Mouse (Mus musculus): Measurements from ENCODE around the gene Ube2i. TPM values are rescaled to one million over a fixed set of nuclear protein-coding genes. Genes with fewer than 3 reads are reported as not detected.

Ube2i gene
- 234 and 263 TPM in 2 replicates for total RNA-seq (2021)
- long read RNA-seq, transcript Ube2i-211 (7 exons, 890 nt), result minor isoform, 22 of 259 reads
- long read RNA-seq, transcript Ube2i-213 (7 exons, 824 nt), result major isoform, 164 of 259 reads
- long read RNA-seq, transcript Ube2i-214 (3 exons, 1,144 nt), result minor isoform, 7 of 259 reads
- long read RNA-seq, partial matches to known transcripts, result 22 of 259 reads
- long read RNA-seq, other reads (novel, unspliced or antisense), result 36 of 259 reads

DNA sequence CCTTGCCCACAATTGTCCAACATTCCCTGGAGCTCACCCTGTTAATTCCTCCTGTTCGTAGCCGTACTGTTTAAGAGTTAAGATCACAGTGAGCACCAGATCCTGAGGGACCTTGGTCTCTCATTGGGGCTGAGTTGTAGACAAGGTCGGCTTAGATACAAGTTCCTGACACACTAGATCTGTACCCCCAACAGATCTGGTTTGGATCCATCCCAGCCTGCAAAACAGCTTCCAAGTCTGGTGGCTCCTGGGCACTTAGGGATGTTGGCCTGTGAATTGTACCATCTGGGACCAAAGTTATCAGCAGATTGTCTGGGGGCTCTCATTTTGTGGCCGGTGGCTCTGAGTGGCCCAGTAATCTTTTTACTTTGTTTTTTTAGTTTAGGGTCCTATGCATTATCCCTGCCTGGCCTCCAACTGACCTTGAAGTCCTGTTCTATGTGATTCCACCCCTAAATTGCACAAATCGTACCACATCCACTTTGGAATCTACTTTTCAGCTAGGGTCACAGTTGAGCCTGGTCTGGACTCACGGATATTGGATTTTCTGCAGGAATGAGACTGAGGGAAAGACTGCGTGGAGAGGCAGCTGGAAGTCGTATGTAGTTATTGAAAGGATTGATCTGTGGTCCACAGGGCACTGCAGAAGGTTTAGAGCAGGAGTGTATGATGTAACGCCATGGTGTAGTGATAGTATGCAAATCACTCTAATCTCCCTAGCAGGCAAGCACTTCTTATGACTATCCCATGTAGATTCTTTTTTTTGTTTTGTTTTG lies at the start of gene Ube2i:
TSS of gene Ube2i (minus strand) at position 52 of the 776 bp plus-strand sequence.
- DNase-seq, result no peak

DNA sequence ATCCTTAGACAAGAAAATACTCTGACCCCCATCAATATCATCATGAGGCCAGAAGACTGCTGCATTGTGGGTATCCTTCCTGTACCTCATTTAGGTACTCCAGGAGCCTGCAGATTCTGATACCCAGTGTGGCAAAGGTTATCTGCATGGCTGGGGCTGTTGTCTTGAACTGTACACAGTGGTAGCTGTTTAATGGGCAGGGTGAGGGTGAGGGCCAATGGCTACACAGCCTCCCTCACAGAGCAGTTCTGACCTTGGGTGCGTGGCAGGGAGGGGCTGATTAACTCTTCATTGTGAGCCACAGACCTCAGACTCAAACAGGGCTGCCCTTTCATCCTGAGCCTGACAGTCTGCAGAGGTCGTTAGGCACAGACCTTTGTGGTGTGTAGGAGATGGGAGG lies 48.5 kb upstream of the Ube2i start:
- no peak for DNase-seq

DNA sequence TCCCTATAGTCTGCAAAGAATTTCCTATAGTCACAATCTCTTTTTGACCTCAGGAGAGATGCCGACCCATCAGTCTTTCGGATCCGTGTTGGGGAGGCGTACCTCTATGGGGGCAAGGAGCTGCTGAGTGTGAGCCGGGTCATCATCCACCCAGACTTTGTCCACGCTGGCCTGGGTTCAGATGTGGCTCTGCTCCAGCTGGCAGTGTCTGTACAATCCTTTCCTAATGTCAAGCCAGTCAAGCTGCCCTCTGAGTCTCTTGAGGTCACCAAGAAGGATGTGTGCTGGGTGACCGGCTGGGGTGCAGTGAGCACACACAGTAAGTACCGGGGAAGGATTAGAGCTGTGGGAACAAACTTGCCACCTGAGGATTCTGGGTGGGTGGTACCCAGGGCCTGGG lies 46.4 kb upstream of the Ube2i start:
- no peak for DNase-seq

DNA sequence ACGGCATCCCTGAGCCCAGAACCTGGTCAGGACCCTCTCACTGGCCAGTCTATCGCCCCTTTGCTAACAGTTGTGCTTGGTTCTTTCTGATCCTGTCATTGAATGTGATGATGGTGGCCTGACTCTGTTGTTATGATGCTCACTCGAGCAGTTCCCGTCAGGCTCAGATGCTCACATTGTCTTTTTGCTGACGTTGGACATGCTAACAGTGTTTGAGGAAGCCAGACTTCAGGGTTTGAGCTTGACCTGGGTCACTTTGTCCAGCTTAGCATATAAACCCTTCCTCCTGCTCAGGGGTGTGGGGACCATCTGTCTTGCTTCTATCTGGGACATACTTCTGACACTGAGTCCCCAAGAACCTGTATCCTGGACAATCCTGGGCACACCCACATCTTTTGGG lies 43.9 kb upstream of the Ube2i start, which contains the start of gene Prss29:
TSS of gene Prss29 (plus strand) at position 301 of the 400 bp plus-strand sequence.
- DNase-seq, result no peak

DNA sequence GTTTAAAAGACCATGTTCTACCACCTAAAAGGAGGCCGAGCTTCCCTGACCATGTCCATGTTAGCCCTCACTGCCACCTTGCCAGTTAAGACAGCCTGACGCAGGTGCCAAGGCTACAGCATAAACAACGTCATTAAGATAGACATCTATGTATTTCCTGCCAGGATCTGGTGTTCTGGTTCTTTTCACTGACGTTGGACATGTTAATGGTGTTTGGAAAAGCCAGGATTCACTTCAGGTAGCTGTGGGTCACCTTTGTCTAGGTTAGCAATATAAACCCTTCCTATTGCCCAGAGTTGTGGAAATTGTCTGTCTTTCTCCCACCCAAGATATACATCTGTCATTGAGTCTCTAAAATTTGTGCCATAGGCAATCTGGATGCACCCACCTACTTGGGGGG lies 33.9 kb upstream of the Ube2i start, which contains the start of gene Prss28:
TSS of gene Prss28 (plus strand) at position 301 of the 400 bp plus-strand sequence.
- no peak for DNase-seq

DNA sequence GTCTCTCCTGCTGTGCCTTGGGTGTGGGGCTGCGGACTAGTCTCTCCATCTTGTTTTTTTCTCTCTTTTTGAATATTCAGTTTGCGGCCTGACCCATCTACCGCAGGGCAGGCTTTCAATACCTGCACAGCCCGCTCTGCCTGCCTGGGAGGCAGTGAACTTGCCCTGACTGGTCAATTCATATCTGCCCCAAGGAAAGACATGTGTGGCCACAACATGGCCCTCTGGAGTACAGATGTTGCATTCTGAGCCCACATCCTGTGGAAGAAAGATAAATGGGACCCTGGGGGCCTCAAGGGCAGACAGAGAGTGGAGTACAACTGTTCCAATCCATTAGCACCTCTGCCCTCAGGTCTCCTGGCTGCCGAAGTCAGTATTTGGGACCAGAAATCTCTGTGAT lies 23.7 kb upstream of the Ube2i start, which contains the start of gene Prss34:
TSS of gene Prss34 (plus strand) at position 301 of the 400 bp plus-strand sequence.
- no peak for DNase-seq

DNA sequence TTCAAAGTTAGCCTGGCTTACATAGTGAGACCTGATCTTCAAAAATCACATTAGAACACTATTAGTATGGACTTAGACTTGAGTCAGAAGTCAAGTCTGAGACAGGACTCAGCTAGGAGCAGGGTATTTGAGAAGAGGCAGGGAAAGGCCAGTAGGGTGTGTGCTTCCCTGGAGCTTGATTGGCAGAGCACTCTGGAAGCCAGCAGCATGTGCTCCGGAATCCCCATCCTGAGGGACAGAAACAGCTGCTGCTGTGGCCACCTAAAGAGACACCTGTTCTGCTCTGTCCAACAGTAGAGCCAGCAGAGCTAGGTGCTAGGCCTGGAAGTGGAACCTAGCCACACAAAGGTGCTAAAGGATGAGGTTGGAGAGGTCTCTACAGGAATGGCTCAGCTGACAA lies 19.7 kb upstream of the Ube2i start:
- DNase-seq, result no peak

DNA sequence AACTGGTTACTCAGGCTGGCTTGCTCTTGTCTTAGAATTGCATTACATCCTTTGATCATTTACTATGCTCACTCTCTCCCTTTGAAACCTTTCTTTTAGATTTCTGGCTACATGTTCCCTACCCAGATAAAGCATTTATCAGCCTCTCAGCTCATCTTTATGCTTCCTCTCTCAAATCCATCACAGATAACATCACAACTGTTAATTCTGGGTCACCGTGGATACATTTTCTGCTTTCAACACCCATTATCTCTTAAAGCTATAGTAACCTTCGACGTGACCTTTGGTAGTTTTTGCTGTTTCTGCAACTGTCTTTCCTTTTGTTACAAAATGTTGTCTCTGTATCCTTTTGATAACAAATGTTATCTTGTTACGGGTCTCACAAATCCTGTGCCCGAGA lies 19.1 kb upstream of the Ube2i start:
- no peak for DNase-seq

DNA sequence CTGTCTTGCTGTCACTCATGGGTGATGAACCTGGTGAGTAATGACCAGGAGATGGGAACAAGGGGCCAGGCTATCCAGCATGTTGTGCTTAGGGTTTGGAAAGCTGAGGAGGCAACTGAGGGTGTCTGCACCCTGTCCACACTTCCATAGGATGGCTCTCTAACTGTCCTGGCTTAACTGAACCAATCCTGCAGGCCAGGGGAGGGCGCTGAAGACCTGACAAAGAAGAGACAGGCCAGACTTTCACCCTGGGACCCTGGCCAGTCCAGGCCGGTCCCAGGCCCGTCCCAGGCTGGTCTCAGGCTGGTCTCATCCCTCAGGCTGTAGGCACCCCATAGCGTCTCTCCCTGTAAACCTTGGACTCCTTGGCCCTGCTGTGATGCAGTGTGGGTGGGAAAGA lies 16.0 kb upstream of the Ube2i start:
- no peak for DNase-seq

DNA sequence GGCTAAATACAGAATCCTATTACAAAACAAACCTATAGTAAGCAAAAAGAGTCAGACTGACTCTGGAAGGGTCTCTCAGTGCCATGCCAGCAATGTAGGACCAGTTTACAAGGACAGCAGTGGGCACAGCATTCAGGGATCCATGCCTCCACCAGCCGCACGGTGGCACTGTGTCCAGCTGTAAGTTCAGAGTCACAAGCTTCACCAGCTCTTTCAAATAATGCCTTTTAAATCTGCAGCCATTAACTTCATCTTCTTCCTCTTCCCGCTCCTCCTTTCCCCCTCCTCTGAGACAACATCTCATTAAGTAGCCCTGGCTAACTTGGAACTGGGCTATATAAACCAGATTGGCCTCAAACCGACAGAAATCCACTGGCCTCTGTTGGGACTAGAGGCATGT lies 14.4 kb upstream of the Ube2i start:
- DNase-seq, result peak; percentile 64

DNA sequence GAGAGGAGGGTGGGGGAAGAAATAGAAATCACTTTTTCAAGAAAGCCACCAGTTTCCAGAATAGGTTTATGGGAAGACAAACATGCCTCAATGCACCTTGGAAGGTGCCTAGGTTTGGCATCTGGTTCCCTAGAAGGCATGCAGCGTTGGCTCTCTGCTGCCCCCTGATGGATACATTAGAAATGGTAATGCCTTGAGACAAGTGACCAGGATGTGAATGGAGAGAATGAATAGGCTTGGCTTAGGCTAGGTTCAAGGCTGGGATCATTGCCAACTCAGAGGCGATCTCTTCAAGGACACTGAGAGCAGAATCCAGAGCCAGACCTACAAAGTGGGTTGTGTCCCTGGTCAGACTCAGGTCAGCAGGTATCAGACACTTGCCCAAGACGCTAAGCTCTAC lies 10.6 kb upstream of the Ube2i start:
- DNase-seq, result peak; percentile 67

DNA sequence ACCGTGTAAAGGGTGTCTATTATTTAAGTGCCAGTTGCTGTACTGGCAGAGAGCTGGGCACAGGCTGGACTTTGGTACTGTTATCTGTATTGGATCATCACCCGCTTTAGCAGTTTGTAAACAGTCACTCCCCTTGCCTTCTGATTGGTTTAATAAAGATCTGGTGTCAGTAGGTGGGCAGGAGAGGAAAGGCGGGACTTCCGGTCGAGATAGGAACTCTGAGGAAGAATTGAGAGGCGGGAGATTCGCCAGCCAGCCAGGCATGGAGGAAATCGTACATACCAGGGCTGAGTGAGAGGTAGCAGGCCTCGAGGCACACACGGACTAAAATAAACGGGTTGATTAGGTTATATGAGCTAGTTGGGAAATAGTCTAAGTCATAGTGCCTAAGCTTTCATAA lies 7.7 kb upstream of the Ube2i start:
- DNase-seq, result peak; percentile 50

DNA sequence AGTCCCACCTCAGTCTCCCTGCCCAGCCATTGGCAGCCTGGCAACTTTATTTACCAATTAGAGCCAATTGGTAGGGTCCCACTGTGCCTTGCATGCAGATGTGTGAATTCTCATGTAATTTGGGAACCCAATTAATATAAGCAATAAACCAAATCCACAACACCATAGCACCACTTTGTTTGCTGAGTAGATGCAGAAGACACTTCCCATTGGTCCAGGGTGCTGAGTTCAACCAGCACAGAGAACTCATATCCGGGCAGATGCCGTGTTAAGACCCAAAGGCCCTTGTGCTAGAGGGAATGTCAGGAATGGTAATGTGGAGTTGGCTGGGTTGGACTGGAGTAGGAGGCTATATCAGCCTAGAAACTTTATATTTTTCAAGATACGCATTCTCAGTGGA lies 1.4 kb upstream of the Ube2i start:
- no peak for DNase-seq

DNA sequence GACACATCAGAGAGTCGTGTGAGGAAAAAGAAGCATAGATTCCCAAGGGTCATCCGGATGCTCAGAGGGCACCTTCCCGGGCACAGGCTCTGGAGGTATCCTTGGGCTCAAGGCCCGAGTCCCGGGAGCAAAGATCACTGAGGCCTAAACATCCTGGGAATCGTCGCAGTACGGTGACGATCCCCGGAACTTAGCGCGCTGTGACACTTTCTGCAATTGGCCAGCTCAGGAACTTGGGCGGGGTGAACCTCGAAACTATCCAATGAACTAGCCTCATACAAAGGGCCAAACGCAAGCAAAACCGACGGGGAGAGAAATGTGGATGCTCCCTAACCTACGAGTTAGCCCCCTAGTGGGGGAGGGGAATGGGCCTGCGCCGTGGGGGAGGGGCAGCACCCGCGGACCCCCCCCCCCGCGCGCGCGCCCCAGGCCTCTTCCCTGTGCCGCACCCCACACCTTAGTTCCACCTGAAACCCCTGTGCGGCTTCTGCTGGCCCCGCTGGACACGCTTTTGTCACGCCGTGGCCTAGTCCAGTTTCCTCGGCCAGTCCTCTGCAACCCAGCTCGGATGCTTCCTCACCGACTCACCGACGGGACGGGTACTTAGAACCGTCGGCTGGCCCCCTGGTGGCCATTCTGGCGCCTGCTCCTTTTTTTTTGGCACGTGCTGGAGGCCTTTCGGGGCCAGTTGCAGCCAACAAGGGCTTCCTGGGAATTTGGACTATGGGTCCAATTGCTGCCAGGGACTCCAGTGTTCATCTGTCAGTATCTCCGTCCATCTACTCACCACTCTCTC lies 518 bp downstream of the Ube2i start:
- peak; percentile 87 for DNase-seq

DNA sequence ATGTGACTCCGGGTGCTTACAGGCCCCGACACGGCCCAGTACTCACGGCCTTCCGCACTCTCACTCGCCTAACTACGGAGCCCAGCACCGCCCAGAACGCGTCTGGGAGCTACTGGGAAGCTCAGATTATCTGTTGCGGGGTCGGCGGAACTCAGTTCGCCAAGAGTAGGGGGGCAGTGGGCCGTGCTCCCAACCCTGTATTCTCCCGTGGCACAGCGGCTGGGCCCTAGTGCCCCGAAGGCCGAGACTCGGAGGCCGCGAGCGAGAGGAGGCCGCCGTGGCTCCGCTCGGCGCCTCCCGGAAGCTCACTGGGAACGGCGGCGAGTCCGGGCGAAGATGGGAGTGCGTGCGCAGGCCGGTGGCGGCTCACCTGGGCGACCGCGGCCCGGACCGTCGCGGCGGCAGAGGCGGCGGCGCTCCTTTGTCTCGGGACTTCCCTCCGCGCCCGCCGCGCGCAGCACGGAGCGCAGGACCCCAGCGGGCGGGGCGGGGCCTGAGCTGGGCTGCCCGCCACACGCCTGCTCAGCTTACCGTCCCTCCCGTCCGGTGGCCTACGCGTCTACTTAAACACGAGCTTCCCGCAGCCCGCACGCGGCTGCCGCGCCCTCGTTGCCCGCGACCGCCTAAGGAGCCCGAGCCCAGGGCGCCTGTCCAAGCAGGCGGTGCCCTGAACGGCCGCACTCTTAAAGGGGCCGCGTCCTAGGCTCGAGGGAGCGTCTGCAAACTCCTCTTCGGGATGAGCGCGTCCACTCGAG lies 1.3 kb downstream of the Ube2i start:
- DNase-seq, result peak; percentile 83

DNA sequence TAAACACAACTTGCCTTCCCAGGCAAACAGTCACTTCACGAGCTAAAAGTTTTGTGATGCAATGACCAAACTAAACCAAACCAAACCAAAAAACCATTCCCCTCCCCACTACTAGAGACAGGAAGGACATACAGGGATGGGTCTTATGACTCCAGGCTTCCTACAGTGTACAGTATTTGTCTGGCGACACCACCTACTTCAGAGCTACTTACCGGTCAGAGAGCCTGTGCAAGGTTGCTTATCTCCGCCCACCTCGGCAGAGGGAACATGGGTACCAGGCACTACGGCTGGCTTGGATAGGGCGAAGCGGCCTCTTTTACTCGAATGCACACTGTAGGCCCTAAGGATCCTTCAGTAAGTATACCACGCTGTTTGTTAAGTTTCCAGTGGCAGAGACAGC lies 2.1 kb downstream of the Ube2i start:
- DNase-seq, result no peak

DNA sequence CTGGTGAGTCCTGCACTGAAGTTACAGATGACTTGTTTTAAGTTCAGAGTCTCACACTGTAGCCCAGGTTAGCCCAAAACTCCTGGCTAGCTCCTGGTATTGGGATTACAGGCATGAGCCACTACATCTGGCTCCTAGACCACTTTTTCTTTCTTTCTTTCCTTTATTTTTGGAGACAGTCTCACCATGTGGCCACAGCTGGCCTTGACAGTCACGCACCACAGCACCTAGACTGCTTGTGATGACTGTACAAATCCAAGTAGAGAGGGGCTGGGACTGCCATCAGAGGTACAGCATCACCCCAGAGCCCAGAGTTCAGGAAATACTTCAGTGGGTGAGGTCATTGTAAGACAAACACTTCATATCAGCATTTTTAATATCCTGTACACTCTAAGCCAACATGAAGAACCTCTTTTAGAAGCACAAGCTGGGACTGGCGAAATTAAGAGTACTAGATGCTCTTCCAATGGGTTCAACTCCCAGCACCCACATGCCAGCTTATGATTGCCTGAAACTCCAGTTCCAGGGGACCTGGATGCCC lies 3.6 kb downstream of the Ube2i start:
- DNase-seq, result no peak

DNA sequence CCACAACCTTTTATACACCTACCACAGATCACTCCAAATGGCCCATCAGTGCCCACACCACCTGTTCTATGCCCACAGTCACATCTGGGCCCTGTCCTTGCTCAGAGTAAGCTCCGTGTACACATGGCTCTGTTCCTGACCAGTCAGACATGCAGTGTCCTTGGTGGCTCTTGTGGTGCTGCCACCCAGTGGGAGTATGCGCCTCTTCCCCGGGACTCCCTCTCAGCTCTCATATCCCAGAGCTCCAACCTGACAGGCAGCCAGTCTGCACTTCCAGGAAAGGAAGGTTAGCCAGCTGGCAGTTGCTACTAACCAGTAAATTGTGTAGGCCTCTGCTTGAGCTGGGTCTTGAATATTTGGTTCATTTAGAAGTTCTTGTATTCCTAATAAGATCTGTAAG lies 10.0 kb downstream of the Ube2i start:
- peak; percentile 68 for DNase-seq

DNA sequence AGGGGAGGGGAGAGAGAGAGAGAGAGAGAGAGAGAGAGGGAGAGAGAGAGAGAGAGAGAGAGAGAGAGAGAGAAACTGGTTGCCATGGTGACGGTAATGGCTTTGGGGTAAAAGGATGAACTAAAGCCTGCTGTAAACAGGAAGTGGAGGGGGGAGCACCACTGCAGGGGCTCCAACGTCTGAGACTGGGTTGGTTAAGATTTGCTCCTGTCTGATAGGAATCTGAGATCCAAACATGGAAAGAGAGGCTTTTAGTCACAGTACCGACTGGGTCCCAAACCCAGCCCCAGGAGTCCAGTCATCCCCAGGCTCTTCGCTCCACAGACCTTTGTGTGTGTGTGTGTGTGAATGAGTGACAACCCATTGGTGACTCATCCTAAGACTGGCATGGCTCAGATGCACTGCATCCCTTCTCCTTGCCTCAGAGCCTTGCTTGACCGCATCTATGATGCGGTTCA lies 16.6 kb downstream of the Ube2i start:
- DNase-seq, result no peak

DNA sequence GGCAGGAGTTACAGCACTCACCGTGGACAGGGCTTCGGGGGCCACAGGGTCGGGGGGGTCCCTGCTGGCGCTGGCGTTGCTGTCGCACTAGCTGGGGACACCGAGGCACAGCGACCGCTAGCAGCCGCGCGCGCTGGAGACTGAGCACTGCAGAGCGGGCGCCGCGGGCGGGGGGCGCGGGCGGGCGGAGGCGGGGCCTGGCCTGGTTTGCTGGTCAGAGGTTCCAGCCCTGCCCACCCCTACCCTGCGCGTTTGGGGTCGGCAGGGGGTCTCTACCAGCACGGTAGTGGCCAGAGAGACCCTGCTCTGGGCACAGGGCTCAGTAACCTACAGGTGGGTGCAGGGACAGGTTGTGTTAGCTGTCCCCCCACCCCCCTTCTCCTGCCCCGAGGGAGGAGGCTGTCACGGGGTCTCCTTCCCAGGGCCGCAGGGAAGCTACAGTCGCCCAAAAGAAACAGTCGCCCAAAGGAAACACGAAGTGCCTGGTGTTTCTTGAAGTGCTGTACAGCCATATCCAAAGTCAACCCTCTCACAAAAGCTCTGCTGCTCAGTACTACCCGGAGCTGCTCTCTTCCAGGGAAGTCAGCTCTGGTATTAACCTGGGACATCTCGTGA lies 18.2 kb downstream of the Ube2i start, which contains the start of gene Baiap3:
TSS of gene Baiap3 (minus strand) at position 225 of the 615 bp plus-strand sequence.
- peak; percentile 26 for DNase-seq

DNA sequence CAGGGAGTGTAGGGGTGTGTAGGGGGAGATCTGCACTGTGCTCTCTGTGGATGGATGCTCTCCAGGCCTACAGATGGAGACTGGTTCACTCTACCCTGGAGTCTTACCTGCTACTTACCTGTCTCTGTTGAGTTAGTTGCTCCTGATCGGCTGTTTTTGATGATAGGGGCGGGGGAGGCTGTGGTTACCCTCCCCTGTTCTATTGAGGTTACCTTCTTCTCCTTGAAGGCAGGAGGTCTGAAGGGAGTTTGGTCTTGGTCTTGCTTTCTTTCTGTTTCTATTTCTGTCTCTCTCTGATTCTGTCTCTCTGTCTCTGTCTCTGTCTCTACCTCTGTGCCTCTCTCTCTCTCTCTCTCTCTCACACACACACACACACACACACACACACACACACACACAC lies 19.3 kb downstream of the Ube2i start:
- DNase-seq, result no peak
